Mouse (Mus musculus): Measurements from ENCODE around the gene Pet2. TPM values are rescaled to one million over a fixed set of nuclear protein-coding genes. Genes with fewer than 3 reads are reported as not detected.

The Pet2 gene
- not detected in 2 replicates for polyA plus RNA-seq (2015; fragmentation: Nextera tagmentation; extraction: Ambion mirVana)

GRCm38 (mm10) chrX:89409589-89409988 lies at the start of gene Pet2:
Gene Pet2, minus strand, starts transcription at chrX:89409689.
- H3K27me3 ChIP-seq, result no peaks in the 10 kb centered on the region
- no peak for ATAC-seq (ENCODE audit: low read depth)
- no peaks in the 10 kb centered on the region for H3K36me3 ChIP-seq
- H3K4me1 ChIP-seq (replicated peaks), result no peaks in the 10 kb centered on the region
- H3K4me3 ChIP-seq (replicated peaks), result no peak within 1 kb of the TSS
- no peaks in the 10 kb centered on the region for H3K9me3 ChIP-seq (replicated peaks)
- no peak within 1 kb of the TSS for H3K4me2 ChIP-seq
- 83% methylated on average over 9 of the region's 9 CpGs for WGBS (ENCODE audit: insufficient replicate concordance)
- H3K27ac ChIP-seq, result no peak within 1 kb of the TSS
- no peak for DNase-seq
- H3K9ac ChIP-seq, result no peak within 1 kb of the TSS
